Mouse (Mus musculus) spleen, postnatal 14 days (tissue): ENCODE measurements around the gene Mcm6.

Experiments used
- DNase-seq, 2 experiments: peaks; one replicate each; pipeline ENCODE4 v3.0.0; 2021 to 2022; ENCODE audit warnings: low spot score in 2 of 2

Mcm6 gene

GRCm38 (mm10) chr1:128359554-128360376 is at the start of gene Mcm6:
TSS of gene Mcm6 (minus strand) at chr1:128359664.
- DNase-seq, result peak; percentile 90 to 92

- no peak for DNase-seq
Observed at GRCm38 (mm10) chr1:128406846-128407245, 47.4 kb upstream of the Mcm6 start.

- DNase-seq, result no peak
Observed at GRCm38 (mm10) chr1:128405675-128406074, 46.2 kb upstream of the Mcm6 start.

- no peak for DNase-seq
Observed at GRCm38 (mm10) chr1:128405041-128405481, 45.6 kb upstream of the Mcm6 start.

- no peak for DNase-seq
Observed at GRCm38 (mm10) chr1:128400926-128401325, 41.5 kb upstream of the Mcm6 start.

- DNase-seq, result no peak
Observed at GRCm38 (mm10) chr1:128399941-128400915, 40.8 kb upstream of the Mcm6 start.

- no peak for DNase-seq
Observed at GRCm38 (mm10) chr1:128398738-128399445, 39.4 kb upstream of the Mcm6 start.

- DNase-seq, result no peak
Observed at GRCm38 (mm10) chr1:128394657-128395056, 35.2 kb upstream of the Mcm6 start.

GRCm38 (mm10) chr1:128392382-128392781 is 32.9 kb upstream of the Mcm6 start:
- DNase-seq, result no peak

- DNase-seq, result no peak
Observed at GRCm38 (mm10) chr1:128386487-128386886, 27.0 kb upstream of the Mcm6 start.

- DNase-seq, result no peak
Observed at GRCm38 (mm10) chr1:128376841-128377240, 17.4 kb upstream of the Mcm6 start.

GRCm38 (mm10) chr1:128372143-128372860 is 12.8 kb upstream of the Mcm6 start:
- no peak for DNase-seq

- peak in 1 of 2 experiments; percentile 48 for DNase-seq
Observed at GRCm38 (mm10) chr1:128368732-128369441, 9.4 kb upstream of the Mcm6 start.

GRCm38 (mm10) chr1:128360601-128361000 is 1.1 kb upstream of the Mcm6 start:
- no peak for DNase-seq

GRCm38 (mm10) chr1:128358916-128359553 is 429 bp downstream of the Mcm6 start:
- no peak for DNase-seq

- no peak for DNase-seq
Observed at GRCm38 (mm10) chr1:128358276-128358675, 1.2 kb downstream of the Mcm6 start.

GRCm38 (mm10) chr1:128357452-128357851 is 2.0 kb downstream of the Mcm6 start:
- no peak for DNase-seq

GRCm38 (mm10) chr1:128353092-128353491 is 6.4 kb downstream of the Mcm6 start:
- no peak for DNase-seq

- DNase-seq, result no peak
Observed at GRCm38 (mm10) chr1:128344232-128344631, 15.2 kb downstream of the Mcm6 start.
